Mouse (Mus musculus) heart, postnatal 0 days (tissue): Measurements from ENCODE around the gene Pax5.

Experiments used
- CTCF ChIP-seq: IDR thresholded peaks from 2 replicates; pipeline ENCODE4 v1.5.1; 2016; ENCODE audit warnings: antibody characterized with exemption, control low read depth, low read depth
- EP300 ChIP-seq: IDR thresholded peaks from 2 replicates; pipeline ENCODE4 v1.6.1; 2016; ENCODE audit warnings: antibody characterized with exemption, low read depth

DNA sequence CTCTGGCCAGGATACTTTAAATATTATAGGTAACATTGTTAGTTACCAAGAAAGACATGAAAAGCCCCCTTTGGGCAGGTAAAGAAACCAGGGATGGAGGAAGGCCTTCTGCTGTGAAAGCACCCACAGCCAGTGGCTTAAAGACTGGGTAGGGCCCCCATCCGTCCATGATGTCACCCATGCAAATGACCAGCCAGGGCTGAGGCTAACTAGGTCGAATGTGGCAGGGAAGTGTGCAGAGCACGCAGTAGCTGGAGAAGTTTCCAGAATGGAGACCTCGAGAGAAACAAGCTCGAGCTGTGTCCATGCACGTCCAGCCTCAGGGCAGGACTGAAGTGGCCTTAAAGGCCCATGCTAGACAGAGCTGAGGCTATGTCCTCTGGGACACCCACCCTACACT, 42.9 kb downstream of the Pax5 start:
- TF ChIP-seq CTCF: no peak
- TF ChIP-seq EP300: no peak
